Mouse (Mus musculus) heart, embryonic 12.5 days (tissue): Measurements from ENCODE around the gene Robo2. TPM values are rescaled to one million over a fixed set of nuclear protein-coding genes. Genes with fewer than 3 reads are reported as not detected.
"Not testable (repeated sequence)": the region's sequence is repeated elsewhere in the genome, so short reads cannot be mapped to it uniquely, and the experiment has no call there.

Experiments
- ATAC-seq: fragments of 200-750 bp; cut with Nextera tagmentation; 2 replicates; pipeline ENCODE4 v1.8.0; 2017; ENCODE audit warnings: moderate TSS enrichment, moderate library complexity; ENCODE audit not compliant: insufficient number of reproducible peaks, low FRiP score
- H3K27ac ChIP-seq: fragments of 300-500 bp; sonication (generic); 2 replicates; pipeline ENCODE4 v1.5.1; 2016; ENCODE audit warnings: mild to moderate bottlenecking, moderate library complexity; ENCODE audit not compliant: poor library complexity, severe bottlenecking
- H3K27me3 ChIP-seq: fragments of 300-500 bp; sonication (generic); replicated peaks from 2 replicates; pipeline ENCODE4 v1.6.1; 2016; ENCODE audit warnings: mild to moderate bottlenecking, moderate library complexity
- H3K36me3 ChIP-seq: fragments of 300-500 bp; sonication (generic); 2 replicates; pipeline ENCODE4 v1.6.1; 2016; ENCODE audit warnings: mild to moderate bottlenecking, moderate library complexity
- H3K4me1 ChIP-seq: fragments of 300-500 bp; sonication (generic); replicated peaks from 2 replicates; pipeline ENCODE4 v1.6.1; 2016; ENCODE audit warnings: mild to moderate bottlenecking
- H3K4me2 ChIP-seq: fragments of 300-500 bp; sonication (generic); 2 replicates; pipeline ENCODE4 v1.6.1; 2016; ENCODE audit warnings: mild to moderate bottlenecking, moderate library complexity
- H3K4me3 ChIP-seq: fragments of 300-500 bp; sonication (generic); 2 replicates; pipeline ENCODE4 v1.5.1; 2016; ENCODE audit warnings: mild to moderate bottlenecking
- H3K9ac ChIP-seq: fragments of 300-500 bp; sonication (generic); 2 replicates; pipeline ENCODE4 v1.6.1; 2016; ENCODE audit warnings: mild to moderate bottlenecking, moderate library complexity
- H3K9me3 ChIP-seq: fragments of 300-500 bp; sonication (generic); replicated peaks from 2 replicates; pipeline ENCODE4 v1.6.1; 2016; ENCODE audit warnings: mild to moderate bottlenecking, moderate library complexity
- WGBS: fragments of 180-500 bp; shearing (Covaris S2); methylation state at CpG from one replicate; pipeline ENCODE4 v1.1.7; 2016; 5-methylcytosine and 5-hydroxymethylcytosine counted together
- polyA plus RNA-seq: library from polyadenylated mRNA; unstranded; fragments of >200 nt; fragmentation: Nextera tagmentation; extraction: Ambion mirVana; gene quantifications from 2 replicates; pipeline ENCODE4 v1.2.1, GENCODE M21; 2016

Gene Robo2
- polyA plus RNA-seq, 1 experiment from 2014 or later: 16.7 TPM

DNA sequence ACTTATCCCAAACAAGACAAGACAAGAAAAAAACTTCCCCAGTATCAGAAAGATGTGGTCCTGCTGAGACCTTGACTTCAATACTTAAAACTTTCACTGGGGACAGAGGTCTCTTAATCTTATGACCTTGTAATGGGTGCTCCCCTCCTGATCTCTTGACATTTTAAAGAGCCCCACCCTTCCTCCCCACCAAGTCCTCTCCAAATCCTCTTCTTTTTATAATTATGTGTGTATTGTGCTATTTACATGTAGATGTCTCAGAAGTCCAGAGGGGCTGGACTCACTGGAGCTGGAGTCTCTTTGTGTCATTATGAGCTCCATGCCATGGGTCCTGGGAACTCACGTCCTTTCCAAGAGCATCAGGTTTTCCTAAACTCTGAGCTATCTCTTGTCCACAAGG, 275.4 kb downstream of the Robo2 start:
- Histone ChIP-seq H3K4me3 (no peak overlapping the region), H3K4me2 (no peak overlapping the region), H3K27ac (no peak overlapping the region), H3K36me3 (no peaks in the 10 kb centered on the region), H3K9me3 (no peaks in the 10 kb centered on the region), H3K4me1 (no peaks in the 10 kb centered on the region), H3K27me3 (no peaks in the 10 kb centered on the region), H3K9ac (no peak overlapping the region)
- no peak for ATAC-seq
- 67% methylated on average over 1 of the region's 1 CpGs for WGBS

DNA sequence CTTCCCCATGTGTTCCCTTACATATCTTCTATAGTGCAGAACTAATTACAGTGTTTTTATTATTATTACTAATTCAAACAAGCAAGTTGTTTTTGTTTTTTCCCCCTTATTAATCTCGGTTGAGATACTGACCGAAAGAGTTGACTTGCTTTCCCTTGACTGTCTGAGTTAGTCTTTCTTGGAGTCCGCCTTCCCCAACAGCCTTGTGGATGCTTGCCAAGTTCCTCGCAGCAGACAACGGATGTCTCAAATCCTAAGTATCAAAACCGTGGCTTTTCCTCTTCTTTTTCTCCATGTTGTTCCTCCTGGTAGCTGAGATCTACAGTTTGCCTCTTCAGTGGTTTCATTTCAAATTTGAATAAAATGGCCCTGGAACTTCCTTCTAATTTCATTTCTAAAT, 278.8 kb downstream of the Robo2 start:
- H3K36me3 ChIP-seq: no peaks in the 10 kb centered on the region
- H3K4me3 ChIP-seq: no peak overlapping the region
- H3K9me3 ChIP-seq: no peaks in the 10 kb centered on the region
- no peak overlapping the region for H3K4me2 ChIP-seq
- no peak overlapping the region for H3K9ac ChIP-seq
- no peak overlapping the region for H3K27ac ChIP-seq
- ATAC-seq: no peak
- H3K4me1 ChIP-seq: no peaks in the 10 kb centered on the region
- 56% methylated on average over 6 of the region's 6 CpGs for WGBS
- no peaks in the 10 kb centered on the region for H3K27me3 ChIP-seq

DNA sequence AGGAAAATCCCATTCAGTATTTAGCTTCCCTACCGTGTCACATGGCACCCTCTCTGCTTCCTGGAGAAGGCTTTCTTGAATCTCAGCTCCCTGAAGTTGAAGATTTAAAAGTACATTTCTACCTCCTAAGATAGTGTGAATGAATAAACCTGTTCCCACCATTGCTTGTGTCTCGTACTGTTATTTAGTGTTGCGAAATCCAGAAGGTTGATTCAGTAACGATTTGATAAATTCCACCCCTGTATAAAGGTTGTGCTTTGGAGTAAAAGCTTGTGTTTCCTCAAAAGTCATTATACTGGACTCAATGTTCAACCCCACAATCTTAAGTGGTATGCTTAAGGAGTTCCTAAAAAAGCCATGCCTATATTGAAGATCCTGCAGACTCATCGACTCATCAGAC, 280.3 kb downstream of the Robo2 start:
- ATAC-seq: no peak
- no peak overlapping the region for H3K9ac ChIP-seq
- H3K27me3 ChIP-seq: no peaks in the 10 kb centered on the region
- 84% methylated on average over 5 of the region's 5 CpGs for WGBS
- no peaks in the 10 kb centered on the region for H3K4me1 ChIP-seq
- no peak overlapping the region for H3K4me2 ChIP-seq
- H3K27ac ChIP-seq: no peak overlapping the region
- H3K9me3 ChIP-seq: no peaks in the 10 kb centered on the region
- no peaks in the 10 kb centered on the region for H3K36me3 ChIP-seq
- no peak overlapping the region for H3K4me3 ChIP-seq

DNA sequence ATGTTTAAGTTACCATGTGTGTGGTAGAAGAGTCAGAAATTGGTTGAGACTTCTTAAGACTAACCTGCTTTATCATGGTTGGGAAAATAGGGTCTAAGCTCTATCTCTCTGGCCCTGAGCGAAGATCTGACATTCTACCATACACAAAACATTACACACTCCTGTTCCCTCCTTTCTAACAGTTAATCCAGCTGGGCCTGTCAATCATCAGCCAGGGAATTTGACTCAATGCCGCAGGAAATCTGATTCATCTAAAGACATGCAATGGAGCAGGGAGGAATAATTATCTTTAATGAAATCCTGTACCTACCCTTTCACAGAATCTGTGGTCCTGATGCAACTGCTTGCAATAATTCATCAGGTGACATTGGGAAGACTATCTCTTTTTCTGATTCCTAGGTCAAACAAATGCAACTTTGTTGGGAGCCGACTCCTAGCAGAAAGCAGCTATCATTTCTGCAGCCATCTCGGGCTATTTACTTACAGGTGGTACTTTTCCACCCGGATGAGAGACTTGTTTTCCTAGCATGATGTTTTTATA, 283.1 kb downstream of the Robo2 start:
- no peaks in the 10 kb centered on the region for H3K9me3 ChIP-seq
- 77% methylated on average over 5 of the region's 5 CpGs for WGBS
- H3K4me3 ChIP-seq: no peak overlapping the region
- no peaks in the 10 kb centered on the region for H3K27me3 ChIP-seq
- ATAC-seq: no peak
- H3K36me3 ChIP-seq: no peaks in the 10 kb centered on the region
- no peak overlapping the region for H3K9ac ChIP-seq
- no peaks in the 10 kb centered on the region for H3K4me1 ChIP-seq
- H3K27ac ChIP-seq: no peak overlapping the region
- no peak overlapping the region for H3K4me2 ChIP-seq

DNA sequence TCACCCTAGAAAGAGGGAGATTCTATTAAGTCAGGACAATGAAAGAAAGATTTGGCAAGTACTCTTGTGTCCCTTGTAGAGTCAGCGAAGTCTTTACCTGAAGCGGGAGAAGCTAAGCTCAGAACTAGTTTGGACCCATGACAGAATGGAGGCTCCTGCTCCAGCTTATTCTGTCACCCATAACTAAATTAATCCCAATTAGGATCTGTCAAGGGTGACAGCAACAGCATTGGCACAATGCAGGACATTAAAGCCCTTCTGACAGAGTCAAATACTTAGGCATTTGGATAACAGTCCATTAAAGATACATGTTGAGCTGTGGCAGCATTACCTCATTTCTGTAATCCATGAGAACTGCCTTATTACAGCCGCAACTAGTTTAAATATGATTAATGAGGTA, 298.5 kb downstream of the Robo2 start:
- H3K27me3 ChIP-seq: no peaks in the 10 kb centered on the region
- 76% methylated on average over 3 of the region's 3 CpGs for WGBS
- H3K4me1 ChIP-seq: no peaks in the 10 kb centered on the region
- H3K4me2 ChIP-seq: no peak overlapping the region
- no peak overlapping the region for H3K27ac ChIP-seq
- H3K36me3 ChIP-seq: no peaks in the 10 kb centered on the region
- no peaks in the 10 kb centered on the region for H3K9me3 ChIP-seq
- ATAC-seq: no peak
- no peak overlapping the region for H3K9ac ChIP-seq
- H3K4me3 ChIP-seq: no peak overlapping the region

DNA sequence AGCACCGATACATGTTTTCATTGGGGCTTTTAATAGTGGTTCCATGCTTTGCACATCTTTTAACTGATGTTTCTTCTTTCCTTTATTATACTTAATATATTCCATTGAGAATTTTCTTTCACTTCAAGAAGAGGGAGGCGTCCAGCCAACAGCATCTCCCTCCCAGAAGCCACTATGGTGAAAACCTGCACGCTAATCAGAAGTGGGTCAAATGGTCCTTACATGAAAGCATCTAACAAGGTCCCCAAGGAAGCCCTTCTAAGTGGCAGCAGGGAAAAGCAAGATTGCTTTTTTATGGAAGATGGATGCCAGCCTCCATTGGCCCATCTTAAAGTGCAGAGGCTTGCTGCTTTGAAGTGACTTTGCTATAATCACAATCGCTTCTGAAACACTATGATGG, 300.5 kb downstream of the Robo2 start:
- Histone ChIP-seq H3K9me3 (no peaks in the 10 kb centered on the region), H3K4me1 (no peaks in the 10 kb centered on the region), H3K4me3 (no peak overlapping the region), H3K4me2 (no peak overlapping the region), H3K27ac (no peak overlapping the region), H3K27me3 (no peaks in the 10 kb centered on the region), H3K9ac (no peak overlapping the region), H3K36me3 (no peaks in the 10 kb centered on the region)
- 76% methylated on average over 4 of the region's 4 CpGs for WGBS
- no peak for ATAC-seq

DNA sequence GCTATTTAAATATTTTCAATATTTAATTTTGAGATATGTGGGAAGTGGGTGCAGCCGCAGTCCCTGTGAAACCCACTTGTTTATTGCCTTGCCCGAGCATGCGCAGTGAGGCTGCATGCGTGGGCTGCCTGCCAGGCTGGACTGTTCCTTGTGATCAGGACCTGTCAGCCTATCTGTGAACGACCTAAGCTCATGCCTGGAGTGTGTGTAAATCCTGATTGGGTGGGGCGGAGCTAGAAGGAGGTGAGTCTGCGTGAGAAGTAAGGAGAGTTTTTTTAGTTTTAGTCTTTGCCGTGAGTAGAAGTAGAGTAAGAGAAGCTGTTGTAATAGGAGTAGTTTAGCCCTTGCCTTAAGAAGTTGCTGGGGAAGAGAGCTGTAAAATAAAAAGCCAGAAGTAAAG, 307.2 kb downstream of the Robo2 start:
- H3K27ac ChIP-seq, ATAC-seq, H3K9ac ChIP-seq, H3K4me1 ChIP-seq, H3K36me3 ChIP-seq, H3K9me3 ChIP-seq, H3K4me2 ChIP-seq, H3K4me3 ChIP-seq, H3K27me3 ChIP-seq: not testable (repeated sequence)
- WGBS: 73% methylated on average over 8 of the region's 8 CpGs

DNA sequence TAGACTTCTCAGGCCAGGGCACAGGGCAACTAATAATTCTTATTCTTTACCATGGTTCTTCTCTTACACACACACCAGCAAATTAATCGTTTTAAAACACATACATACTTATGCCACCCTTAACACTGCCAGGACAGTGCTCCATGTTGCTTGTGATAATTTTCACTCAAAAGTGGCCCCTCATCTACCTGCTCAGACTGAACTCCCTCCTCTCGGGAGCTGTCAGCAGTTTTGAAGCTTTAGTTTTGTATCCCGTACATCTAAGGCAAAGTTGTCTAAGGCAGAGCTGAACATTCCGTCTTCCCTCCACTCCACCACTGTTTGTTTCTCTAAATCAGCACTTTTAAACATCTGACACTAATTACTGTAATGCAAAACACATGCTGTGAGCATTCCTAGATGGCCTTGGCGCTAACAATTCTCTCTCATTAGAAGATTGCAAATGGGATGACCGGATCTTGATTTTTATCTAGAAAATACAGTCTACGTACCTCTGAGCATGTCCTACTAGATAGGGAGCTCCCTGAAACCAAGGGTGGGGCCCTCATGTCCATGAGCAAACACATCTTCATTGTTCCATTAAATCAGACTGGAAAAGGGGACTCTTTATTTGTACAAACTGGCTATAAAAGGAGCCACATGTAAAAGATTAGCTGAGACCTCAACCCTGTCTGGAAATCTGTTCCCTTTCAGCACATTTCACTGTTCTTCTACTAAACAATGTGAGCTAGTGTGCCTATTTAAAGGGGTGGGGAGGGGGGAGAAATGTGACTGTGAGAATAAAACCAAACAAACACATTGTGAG, 318.4 kb downstream of the Robo2 start:
- Histone ChIP-seq H3K9me3 (no peaks in the 10 kb centered on the region), H3K27me3 (no peaks in the 10 kb centered on the region), H3K4me1 (0 out of 2 replicates have a peak, but pooled peaks cover 5% of the 10 kb centered on the region), H3K27ac (no peak overlapping the region), H3K4me2 (no peak overlapping the region), H3K9ac (no peak overlapping the region), H3K4me3 (no peak overlapping the region), H3K36me3 (no peaks in the 10 kb centered on the region)
- 57% methylated on average over 7 of the region's 7 CpGs for WGBS
- no peak for ATAC-seq

DNA sequence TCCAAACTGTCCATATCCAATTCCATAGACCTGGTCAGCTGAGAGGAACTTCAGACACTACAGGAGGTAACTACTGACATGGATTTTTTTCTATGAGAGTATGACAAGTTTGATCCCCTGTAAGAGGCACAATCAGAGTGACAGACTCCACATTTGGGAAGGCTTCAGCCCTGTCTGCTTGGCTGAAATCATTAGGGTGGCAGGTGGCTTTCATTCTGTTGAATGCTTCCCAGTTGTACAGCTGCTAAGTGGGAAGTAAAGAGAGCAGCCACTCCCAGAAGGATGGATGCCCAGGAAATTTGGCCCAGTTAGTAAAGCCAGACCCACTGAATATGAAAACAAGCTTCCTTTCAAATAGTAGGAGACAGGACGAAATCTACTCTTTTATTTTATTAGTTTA, 321.7 kb downstream of the Robo2 start:
- Histone ChIP-seq H3K27me3 (no peaks in the 10 kb centered on the region), H3K9ac (no peak overlapping the region), H3K36me3 (no peaks in the 10 kb centered on the region), H3K4me3 (no peak overlapping the region), H3K9me3 (no peaks in the 10 kb centered on the region), H3K4me1 (0 out of 2 replicates have a peak, but pooled peaks cover 5% of the 10 kb centered on the region), H3K4me2 (no peak overlapping the region), H3K27ac (no peak overlapping the region)
- WGBS: 73% methylated on average over 1 of the region's 1 CpGs
- ATAC-seq: no peak

DNA sequence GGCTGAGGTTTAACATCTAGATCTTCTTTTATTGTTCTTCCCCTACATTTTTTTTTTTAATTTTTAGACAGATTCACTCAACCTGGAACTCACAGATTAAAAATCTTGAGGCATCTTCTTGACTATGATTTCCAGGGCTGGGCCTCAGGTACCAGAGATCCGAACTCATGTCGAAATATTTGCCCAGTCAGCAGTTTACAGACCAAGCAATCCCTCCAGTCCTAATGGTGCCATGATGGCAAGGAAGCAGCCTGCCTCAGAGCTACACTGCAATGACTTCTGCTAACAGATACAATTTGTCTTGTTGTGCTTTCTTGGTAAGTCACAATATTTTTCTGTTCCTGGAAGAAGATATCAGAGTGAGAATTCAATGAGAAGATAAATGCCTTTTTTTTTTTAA, 327.4 kb downstream of the Robo2 start:
- Histone ChIP-seq H3K36me3 (no peaks in the 10 kb centered on the region), H3K9me3 (no peaks in the 10 kb centered on the region), H3K9ac (no peak overlapping the region), H3K4me2 (no peak overlapping the region), H3K27ac (no peak overlapping the region), H3K4me3 (no peak overlapping the region), H3K27me3 (no peaks in the 10 kb centered on the region), H3K4me1 (no peaks in the 10 kb centered on the region)
- 86% methylated on average over 2 of the region's 2 CpGs for WGBS
- ATAC-seq: no peak

DNA sequence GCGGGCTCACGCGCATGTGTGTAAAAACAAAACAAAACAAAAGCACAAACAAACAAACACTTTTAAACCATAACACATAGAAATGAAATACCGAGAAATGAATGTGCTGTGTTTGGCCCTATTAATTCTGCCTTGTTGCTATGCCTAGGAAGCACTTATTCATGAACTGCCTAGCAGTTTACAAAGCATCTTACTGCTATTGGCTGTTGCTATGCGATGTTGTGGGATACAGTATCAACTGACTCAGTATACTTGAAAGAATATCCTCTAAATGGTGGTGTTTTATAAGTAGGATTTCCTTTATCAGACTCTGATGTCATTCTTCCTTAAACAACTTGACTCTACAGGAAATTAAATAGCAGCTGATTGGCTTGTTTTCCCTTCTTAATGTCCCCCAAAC, 339.0 kb downstream of the Robo2 start:
- no peak for ATAC-seq
- H3K36me3 ChIP-seq: no peaks in the 10 kb centered on the region
- H3K4me1 ChIP-seq: no peaks in the 10 kb centered on the region
- H3K27me3 ChIP-seq: no peaks in the 10 kb centered on the region
- H3K9me3 ChIP-seq: no peaks in the 10 kb centered on the region
- WGBS: 91% methylated on average over 5 of the region's 5 CpGs
- no peak overlapping the region for H3K9ac ChIP-seq
- H3K4me3 ChIP-seq: no peak overlapping the region
- no peak overlapping the region for H3K4me2 ChIP-seq
- H3K27ac ChIP-seq: no peak overlapping the region

DNA sequence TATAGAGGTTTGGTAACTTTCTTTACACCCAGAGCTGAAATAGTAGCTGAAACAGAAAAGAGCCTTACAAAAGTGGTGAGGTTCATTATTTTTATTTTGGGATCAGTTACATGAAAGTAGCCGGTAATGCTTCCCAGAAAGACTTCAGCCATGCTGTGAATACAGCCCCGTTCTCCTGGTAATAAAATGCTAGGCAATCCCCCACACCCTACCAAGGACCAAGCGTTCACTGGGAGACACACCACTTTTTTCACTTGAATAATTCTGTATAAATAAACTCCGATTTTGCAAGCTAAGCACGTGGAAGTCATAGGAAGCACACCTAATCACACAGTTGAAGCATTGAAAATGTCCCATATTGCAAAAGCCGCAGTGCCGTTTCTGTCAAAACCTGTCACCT, 341.0 kb downstream of the Robo2 start:
- H3K9me3 ChIP-seq: no peaks in the 10 kb centered on the region
- H3K4me2 ChIP-seq: no peak overlapping the region
- 78% methylated on average over 7 of the region's 7 CpGs for WGBS
- no peaks in the 10 kb centered on the region for H3K36me3 ChIP-seq
- no peak overlapping the region for H3K4me3 ChIP-seq
- no peaks in the 10 kb centered on the region for H3K27me3 ChIP-seq
- no peak overlapping the region for H3K27ac ChIP-seq
- ATAC-seq: no peak
- H3K9ac ChIP-seq: no peak overlapping the region
- no peaks in the 10 kb centered on the region for H3K4me1 ChIP-seq
